Mouse (Mus musculus) forebrain, embryonic 13.5 days (tissue): ENCODE measurements around the gene Adamtsl3. TPM values are rescaled to one million over a fixed set of nuclear protein-coding genes. Genes with fewer than 3 reads are reported as not detected.

Source experiments
- ATAC-seq: fragments of 200-750 bp; cut with Nextera tagmentation; 2 replicates; pipeline ENCODE4 v1.8.0; 2017
- H3K27ac ChIP-seq: fragments of 300-500 bp; sonication (generic); 2 replicates; pipeline ENCODE4 v1.5.1; 2015; ENCODE audit warnings: inconsistent platforms, mild to moderate bottlenecking, moderate library complexity
- H3K27me3 ChIP-seq: fragments of 300-500 bp; sonication (generic); 2 replicates; pipeline ENCODE4 v1.6.1; 2015; ENCODE audit warnings: mild to moderate bottlenecking, inconsistent platforms
- H3K36me3 ChIP-seq: fragments of 300-500 bp; sonication (generic); 2 replicates; pipeline ENCODE4 v1.6.1; 2015; ENCODE audit warnings: mild to moderate bottlenecking, inconsistent platforms; ENCODE audit not compliant: poor library complexity, severe bottlenecking
- H3K4me1 ChIP-seq: fragments of 300-500 bp; sonication (generic); 2 replicates; pipeline ENCODE4 v1.6.1; 2015; ENCODE audit warnings: inconsistent platforms
- H3K4me2 ChIP-seq: fragments of 300-500 bp; sonication (generic); 2 replicates; pipeline ENCODE4 v1.6.1; 2015; ENCODE audit warnings: inconsistent platforms, mild to moderate bottlenecking, moderate library complexity
- H3K4me3 ChIP-seq: fragments of 300-500 bp; sonication (generic); 2 replicates; pipeline ENCODE4 v1.5.1; 2015; ENCODE audit warnings: mild to moderate bottlenecking, inconsistent platforms
- H3K9ac ChIP-seq: fragments of 300-500 bp; sonication (generic); 2 replicates; pipeline ENCODE4 v1.6.1; 2015; ENCODE audit warnings: mild to moderate bottlenecking, inconsistent platforms
- H3K9me3 ChIP-seq: fragments of 300-500 bp; sonication (generic); replicated peaks from 2 replicates; pipeline ENCODE4 v1.6.1; 2016; ENCODE audit warnings: inconsistent platforms
- WGBS: fragments of 180-500 bp; shearing (Covaris S2); methylation state at CpG from one replicate; pipeline ENCODE4 v1.1.7; 2015; 5-methylcytosine and 5-hydroxymethylcytosine counted together
- polyA plus RNA-seq: library from polyadenylated mRNA; unstranded; fragments of >200 nt; fragmentation: Nextera tagmentation; extraction: Ambion mirVana; gene quantifications from 2 replicates; pipeline ENCODE4 v1.2.1, GENCODE M21; 2015

Gene Adamtsl3
- polyA plus RNA-seq, 1 experiment from 2014 or later, result 0.57 TPM

GRCm38 (mm10) chr7:82602008-82602407 is 266.5 kb downstream of the Adamtsl3 start:
- 87% methylated on average over 4 of the region's 4 CpGs for WGBS
- ATAC-seq, result no peak

GRCm38 (mm10) chr7:82605425-82605824 is 269.9 kb downstream of the Adamtsl3 start:
- H3K27ac ChIP-seq, result no peak overlapping the region
- ATAC-seq, result no peak
- 83% methylated on average over 6 of the region's 6 CpGs for WGBS
- no peak overlapping the region for H3K4me2 ChIP-seq
- no peak overlapping the region for H3K4me3 ChIP-seq
- H3K36me3 ChIP-seq, result no peaks in the 10 kb centered on the region
- no peak overlapping the region for H3K9ac ChIP-seq
- no peaks in the 10 kb centered on the region for H3K9me3 ChIP-seq
- no peaks in the 10 kb centered on the region for H3K4me1 ChIP-seq
- no peaks in the 10 kb centered on the region for H3K27me3 ChIP-seq

More at GRCm38 (mm10) chr7:82602008-82602407, 266.5 kb downstream of the Adamtsl3 start:
- H3K4me3 ChIP-seq, result no peak overlapping the region
- H3K4me2 ChIP-seq, result no peak overlapping the region
- H3K4me1 ChIP-seq, result no peaks in the 10 kb centered on the region
- H3K27ac ChIP-seq, result no peak overlapping the region
- no peaks in the 10 kb centered on the region for H3K9me3 ChIP-seq
- no peaks in the 10 kb centered on the region for H3K36me3 ChIP-seq
- H3K9ac ChIP-seq, result no peak overlapping the region
- no peaks in the 10 kb centered on the region for H3K27me3 ChIP-seq

GRCm38 (mm10) chr7:82609629-82610028 is 274.1 kb downstream of the Adamtsl3 start:
- Histone ChIP-seq H3K4me3 (no peak overlapping the region), H3K36me3 (no peaks in the 10 kb centered on the region), H3K4me1 (no peaks in the 10 kb centered on the region), H3K9me3 (no peaks in the 10 kb centered on the region), H3K4me2 (no peak overlapping the region), H3K27me3 (no peaks in the 10 kb centered on the region), H3K9ac (no peak overlapping the region), H3K27ac (no peak overlapping the region)
- no peak for ATAC-seq
- WGBS, result 65% methylated on average over 3 of the region's 3 CpGs

- no peaks in the 10 kb centered on the region for H3K4me1 ChIP-seq
- no peaks in the 10 kb centered on the region for H3K27me3 ChIP-seq
- 28% methylated on average over 7 of the region's 7 CpGs for WGBS
- no peaks in the 10 kb centered on the region for H3K36me3 ChIP-seq
- no peaks in the 10 kb centered on the region for H3K9me3 ChIP-seq
- no peak for ATAC-seq
- no peak overlapping the region for H3K9ac ChIP-seq
- no peak overlapping the region for H3K4me2 ChIP-seq
- H3K27ac ChIP-seq, result no peak overlapping the region
- H3K4me3 ChIP-seq, result no peak overlapping the region
These were observed 289.8 kb downstream of the Adamtsl3 start for GRCm38 (mm10) chr7:82625342-82625741.

GRCm38 (mm10) chr7:82647183-82647582 is 311.7 kb downstream of the Adamtsl3 start:
- Histone ChIP-seq H3K9ac (no peak overlapping the region), H3K9me3 (no peaks in the 10 kb centered on the region), H3K4me3 (no peak overlapping the region), H3K36me3 (peaks cover 3% of the 10 kb centered on the region; the same call in 1 of the 2 replicates), H3K4me2 (no peak overlapping the region), H3K4me1 (peaks cover 10% of the 10 kb centered on the region), H3K27me3 (no peaks in the 10 kb centered on the region), H3K27ac (no peak overlapping the region)
- no peak for ATAC-seq
- WGBS, result 87% methylated on average over 3 of the region's 3 CpGs

- Histone ChIP-seq H3K9me3 (no peaks in the 10 kb centered on the region), H3K4me2 (peak overlapping the region; percentile 71), H3K4me1 (peaks cover 10% of the 10 kb centered on the region), H3K27me3 (no peaks in the 10 kb centered on the region), H3K27ac (no peak overlapping the region), H3K36me3 (peaks cover 5% of the 10 kb centered on the region; the same call in 1 of the 2 replicates), H3K4me3 (peak overlapping the region; percentile 72), H3K9ac (peak overlapping the region; percentile 74)
- ATAC-seq, result no peak
- 33% methylated on average over 4 of the region's 4 CpGs for WGBS
These were observed 312.4 kb downstream of the Adamtsl3 start for GRCm38 (mm10) chr7:82647909-82648308.

GRCm38 (mm10) chr7:82648353-82649080 is 313.0 kb downstream of the Adamtsl3 start, which contains the start of the genes Saxo2 and Efl1:
TSS of gene Saxo2 (minus strand) at chr7:82648528.
TSS of gene Efl1 (plus strand) at chr7:82648614.
- H3K4me2 ChIP-seq, result peak within 1 kb of the TSS; percentile 71
- ATAC-seq, result peak; percentile 99
- H3K27ac ChIP-seq, result no peak within 1 kb of the TSS
- peaks cover 5% of the 10 kb centered on the region; the same call in 1 of the 2 replicates for H3K36me3 ChIP-seq
- WGBS, result under 1% methylated on average over 46 of the region's 46 CpGs
- peaks cover 10% of the 10 kb centered on the region for H3K4me1 ChIP-seq
- peak within 1 kb of the TSS; percentile 74 for H3K9ac ChIP-seq
- H3K9me3 ChIP-seq, result no peaks in the 10 kb centered on the region
- peak within 1 kb of the TSS; percentile 72 for H3K4me3 ChIP-seq
- H3K27me3 ChIP-seq, result no peaks in the 10 kb centered on the region

GRCm38 (mm10) chr7:82649081-82649445 is 313.6 kb downstream of the Adamtsl3 start:
- no peak for ATAC-seq
- Histone ChIP-seq H3K27ac (no peak overlapping the region), H3K27me3 (no peaks in the 10 kb centered on the region), H3K4me1 (peaks cover 10% of the 10 kb centered on the region), H3K9ac (peak overlapping the region; percentile 74), H3K36me3 (peaks cover 5% of the 10 kb centered on the region; the same call in 1 of the 2 replicates), H3K9me3 (no peaks in the 10 kb centered on the region), H3K4me3 (peak overlapping the region; percentile 72), H3K4me2 (peak overlapping the region; percentile 71)
- 15% methylated on average over 6 of the region's 6 CpGs for WGBS

Other genes starting within 250 kb of the Adamtsl3 start
- gene Sh3gl3, start 161.9 kb upstream of the Adamtsl3 start, polyA plus RNA-seq, result 26.4 and 27.5 TPM in 2 replicates